Mouse (Mus musculus) E14TG2a.4 (cell line): ENCODE measurements around the gene Ehhadh.

Source experiments
- CTCF ChIP-seq: conservative IDR thresholded peaks from 2 replicates; pipeline ENCODE4 v1.5.1; 2014; ENCODE audit warnings: low read length
- NANOG ChIP-seq: IDR thresholded peaks from 2 replicates; pipeline ENCODE4 v1.6.1; 2014; ENCODE audit warnings: borderline replicate concordance, low read length, mixed read lengths
- POU5F1 ChIP-seq: IDR thresholded peaks from 2 replicates; pipeline ENCODE4 v1.6.1; 2014; ENCODE audit warnings: low read length, borderline replicate concordance

DNA sequence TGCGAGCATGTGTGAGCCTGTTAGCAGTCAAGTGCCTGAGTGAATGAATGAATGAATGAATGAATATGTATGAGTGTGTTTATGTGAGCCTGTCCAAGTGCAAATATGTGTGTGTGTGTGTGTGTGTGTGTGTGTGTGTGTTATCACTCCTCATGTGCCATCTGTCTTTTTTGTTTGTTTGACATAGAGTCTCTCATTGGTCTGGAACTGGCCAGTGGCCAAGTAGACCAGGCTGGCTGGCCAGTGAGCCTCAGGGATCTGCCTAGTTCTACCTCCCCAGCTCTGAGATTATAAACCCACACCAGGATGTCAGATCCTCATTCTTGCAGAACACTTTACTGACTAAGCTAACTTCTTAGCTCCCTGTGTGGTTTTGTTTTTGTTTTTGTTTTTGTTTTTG is 16.7 kb upstream of the Ehhadh start:
- TF ChIP-seq CTCF (no peak), POU5F1 (no peak), NANOG (no peak)
